Mouse (Mus musculus) adrenal gland (tissue): Measurements from ENCODE around the gene Fam43a.

Experiments used
- intact Hi-C: fragments of 180-260 bp; cut with DNase I; formaldehyde crosslinking; loops from one replicate; pipeline ENCODE4 v1.15.1; 2025
- long read RNA-seq, 2 experiments: library from polyadenylated mRNA; unstranded; transcript quantifications; one replicate each; pipeline ENCODE4 v2.0.0; 2020; ENCODE audit warnings: borderline replicate concordance in 1 of 2; ENCODE audit not compliant: insufficient replicate concordance in 1 of 2

The Fam43a gene
- long read RNA-seq, experiment 1, partial matches to known transcripts = 0 of 3 reads
- long read RNA-seq, experiment 1, other reads (novel, unspliced or antisense) = 0 of 3 reads
- long read RNA-seq, experiment 2, partial matches to known transcripts = 0 of 2 reads
- long read RNA-seq, experiment 2, other reads (novel, unspliced or antisense) = 0 of 2 reads

DNA sequence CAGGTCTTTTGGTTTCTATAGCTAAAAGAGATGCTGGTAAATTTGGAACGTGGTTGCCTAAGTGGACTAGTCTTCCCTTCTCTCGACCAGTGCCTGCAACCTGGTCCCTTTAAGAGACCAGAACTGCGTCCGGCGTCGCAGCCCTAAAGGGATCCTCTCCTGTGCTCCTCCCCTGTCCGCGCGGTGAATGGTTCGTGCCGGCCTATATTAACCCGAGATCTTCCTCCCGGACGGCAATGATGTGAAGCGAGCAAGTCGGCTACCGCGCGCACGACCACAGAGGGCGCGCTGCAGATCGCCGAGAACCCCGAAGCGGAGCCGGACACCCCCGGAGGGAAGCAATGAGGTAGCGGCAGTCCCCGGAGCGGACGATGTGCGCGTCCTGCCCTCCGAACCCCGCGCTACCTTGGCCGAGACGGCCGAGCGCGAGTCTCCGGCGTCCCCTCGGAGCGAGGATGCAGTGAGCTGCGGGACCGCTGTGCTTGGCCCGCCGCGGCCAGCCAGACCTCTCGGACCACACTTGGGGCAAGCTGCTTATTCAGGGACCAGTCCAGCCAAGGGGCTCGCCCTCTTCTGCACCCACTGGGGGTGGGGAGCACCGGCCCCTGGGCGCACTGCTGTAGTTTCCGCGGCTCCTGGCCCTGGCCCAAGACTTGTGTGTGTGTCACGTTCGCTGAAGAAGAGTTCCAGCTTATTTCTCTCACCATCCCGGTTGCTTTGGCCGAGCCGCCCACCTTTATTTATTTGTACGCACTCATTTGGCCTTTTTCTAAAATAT, at the start of gene Fam43a:
Gene Fam43a (plus strand): TSS at position 233 of the 778 bp plus-strand sequence.
- intact Hi-C loops = loop anchor here (5.0 to 10.0 kb wide), 5 partner anchors 65 to 755 kb away; no protein-coding TSS in a partner anchor

GRCm38 (mm10) chr16:30549966-30550747, 49.4 kb upstream of the Fam43a start:
- intact Hi-C loops = no loop called here

GRCm38 (mm10) chr16:30550748-30551192, 48.8 kb upstream of the Fam43a start, which contains the start of gene Tmem44:
TSS of gene Tmem44 (minus strand) at chr16:30550842.
- intact Hi-C loops = no loop called here

DNA sequence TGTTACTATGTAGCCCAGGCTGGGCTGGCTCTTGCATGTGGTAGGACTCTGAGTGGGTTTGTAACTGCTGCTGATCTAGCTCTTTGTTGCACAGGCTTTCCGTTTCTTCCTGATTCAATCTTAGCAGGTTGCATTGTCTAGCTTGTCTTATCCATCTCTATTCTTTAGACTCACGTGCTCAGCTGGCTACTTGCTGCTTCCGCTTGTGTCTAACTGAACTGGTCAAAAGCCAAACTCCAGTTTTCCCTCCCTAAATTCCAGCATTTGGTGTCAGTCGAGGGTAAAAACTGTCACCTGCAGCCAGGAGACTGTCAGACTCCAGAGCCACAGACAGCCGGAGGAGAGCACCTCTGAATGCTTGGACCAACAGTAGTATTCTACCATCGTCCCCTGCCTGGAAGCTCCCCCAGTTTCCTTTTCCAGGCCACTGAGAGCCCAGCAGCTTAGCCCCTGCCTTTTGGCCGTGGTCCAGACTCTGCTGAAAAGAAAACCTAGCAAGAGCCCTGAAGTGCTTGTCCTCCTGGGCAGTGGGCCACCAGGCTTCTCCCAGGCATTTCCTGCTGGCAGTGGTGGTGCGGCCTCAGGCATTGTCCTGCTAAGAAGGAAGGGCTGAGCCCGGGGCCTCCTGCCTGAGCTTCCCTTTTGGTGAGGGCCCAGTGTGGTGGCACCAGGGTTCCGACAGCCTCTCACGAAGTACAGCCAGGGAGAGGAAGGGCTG, 46.7 kb upstream of the Fam43a start:
- intact Hi-C loops = no loop called here

GRCm38 (mm10) chr16:30554109-30554508, 45.4 kb upstream of the Fam43a start:
- intact Hi-C loops = no loop called here

GRCm38 (mm10) chr16:30559312-30559992, 40.1 kb upstream of the Fam43a start:
- intact Hi-C loops = no loop called here

GRCm38 (mm10) chr16:30560601-30561000, 38.9 kb upstream of the Fam43a start:
- intact Hi-C loops = no loop called here

DNA sequence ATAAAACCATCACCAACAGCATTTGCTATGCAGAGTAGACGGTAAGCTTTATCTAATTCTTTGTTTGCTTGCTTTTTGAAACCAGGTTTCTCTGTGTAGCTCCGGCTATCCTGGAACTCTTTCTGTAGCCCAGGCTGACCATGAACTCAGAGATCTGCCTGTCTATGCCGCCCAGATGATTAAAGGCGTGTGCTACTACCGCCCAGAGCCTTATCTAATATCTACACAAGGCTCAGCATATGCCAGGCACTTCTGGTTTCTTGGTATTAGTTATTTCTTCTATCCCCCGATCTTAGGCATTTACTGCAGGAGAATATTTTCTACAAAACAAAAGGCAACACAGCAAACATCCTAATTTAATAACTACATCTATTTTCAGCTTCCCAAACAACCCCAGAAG, 33.9 kb upstream of the Fam43a start:
- intact Hi-C loops = no loop called here

- intact Hi-C loops = no loop called here
Measured at GRCm38 (mm10) chr16:30570173-30570572, 29.4 kb upstream of the Fam43a start.

DNA sequence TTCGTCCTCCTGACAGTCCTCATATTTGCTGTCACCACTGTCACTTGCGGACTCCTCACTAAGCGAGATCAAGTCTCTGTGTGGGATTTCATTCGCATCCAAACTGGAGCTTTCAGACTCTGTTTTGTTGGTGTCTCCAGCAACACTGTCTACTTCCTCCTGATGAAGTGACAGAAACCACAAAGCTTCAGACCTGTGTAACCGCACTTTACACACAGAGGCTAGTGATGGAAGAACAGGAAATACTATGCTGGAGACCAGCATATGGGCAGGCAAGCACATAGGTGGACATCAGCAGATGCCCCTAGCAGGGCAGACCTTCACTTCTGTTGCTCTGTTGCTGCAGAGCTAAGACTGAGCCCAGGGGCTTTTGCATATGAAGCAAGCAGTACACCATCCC, 28.1 kb upstream of the Fam43a start:
- intact Hi-C loops = no loop called here

DNA sequence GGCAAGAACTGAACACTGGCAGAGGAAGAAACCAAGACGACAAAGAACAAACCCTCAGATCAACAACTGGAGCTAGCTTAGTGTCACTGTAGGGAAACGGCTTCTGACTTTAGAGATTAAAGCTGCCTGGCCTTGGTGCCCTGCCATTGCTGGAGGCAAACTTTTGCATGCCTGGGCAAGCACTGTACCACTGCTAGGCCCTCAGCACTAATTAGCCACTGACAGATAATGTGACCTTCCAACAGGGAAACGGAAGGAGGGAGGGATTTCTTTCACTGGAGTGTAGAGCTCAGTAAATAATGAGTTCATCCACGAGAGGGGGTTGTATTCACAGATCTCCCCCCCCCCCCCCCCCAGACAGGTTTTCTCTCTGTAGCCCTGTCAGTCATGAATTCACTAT, 27.3 kb upstream of the Fam43a start:
- intact Hi-C loops = no loop called here

- intact Hi-C loops = no loop called here
Measured at GRCm38 (mm10) chr16:30575815-30576214, 23.7 kb upstream of the Fam43a start.

- intact Hi-C loops = no loop called here
Measured at GRCm38 (mm10) chr16:30576392-30576791, 23.1 kb upstream of the Fam43a start.

DNA sequence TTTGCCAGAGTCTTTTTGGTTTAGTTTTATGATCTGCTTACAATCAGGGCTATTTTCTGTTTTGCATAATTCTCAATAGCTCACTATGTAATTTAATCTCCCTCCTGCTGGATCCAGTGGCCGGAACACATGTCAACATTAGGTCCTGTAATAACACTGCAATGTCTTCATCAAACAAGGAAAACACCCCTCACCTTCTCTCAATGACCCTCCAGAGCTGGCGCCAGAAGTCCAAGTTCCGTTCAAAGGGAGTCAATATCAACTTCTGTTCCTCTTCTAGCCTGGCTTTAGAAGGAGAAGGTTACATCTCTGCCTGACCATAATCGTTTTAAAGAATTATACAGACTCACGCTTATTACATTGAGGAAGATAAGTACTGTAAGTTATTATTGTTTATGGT, 18.8 kb upstream of the Fam43a start:
- intact Hi-C loops = no loop called here

- intact Hi-C loops = no loop called here
Measured at GRCm38 (mm10) chr16:30586935-30587493, 12.5 kb upstream of the Fam43a start.

DNA sequence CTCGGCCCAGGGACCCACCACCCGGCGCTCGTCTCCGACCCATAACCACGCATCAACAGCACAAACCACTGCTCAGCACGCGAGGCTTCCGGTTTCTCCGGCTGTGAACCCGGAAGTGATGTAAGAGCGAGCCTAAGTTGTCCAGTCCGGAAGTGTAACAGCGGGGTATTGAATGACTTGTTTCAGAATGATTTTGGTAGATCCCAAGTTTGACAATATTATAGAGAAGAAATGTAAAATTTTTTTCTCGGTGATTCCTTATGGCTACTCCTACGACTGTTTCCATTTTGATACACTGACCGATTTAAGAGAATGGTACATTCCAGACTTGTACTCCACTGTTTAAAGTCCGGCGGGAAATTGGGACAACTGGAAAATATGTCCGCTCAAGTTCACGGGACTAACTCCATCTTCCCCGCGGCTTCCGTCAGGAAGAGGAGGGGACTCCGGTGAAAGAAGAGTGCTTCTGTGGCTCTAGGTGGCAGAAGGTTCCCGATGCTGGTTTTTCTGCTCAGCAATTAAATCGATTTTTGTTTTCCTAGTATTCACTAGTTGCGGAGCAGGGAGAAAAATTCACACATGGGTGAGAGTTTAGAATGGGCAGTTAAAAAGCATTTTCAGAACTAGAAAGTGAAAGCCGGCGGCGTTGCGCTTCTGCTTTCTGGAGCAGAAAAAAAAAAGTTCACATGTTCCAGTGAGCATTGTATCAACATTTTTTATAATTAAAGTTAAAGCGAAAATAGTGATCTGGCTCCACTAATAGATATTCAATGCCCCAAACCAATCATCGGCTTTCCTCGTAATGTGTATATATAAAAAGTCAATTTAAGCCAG, 11.8 kb upstream of the Fam43a start, which contains the start of gene Lsg1:
Gene Lsg1 (minus strand): TSS at position 99 of the 834 bp plus-strand sequence.
- intact Hi-C loops = no loop called here

- intact Hi-C loops = loop anchor here (10.0 kb wide), 1 partner anchor 764 kb away; no protein-coding TSS in a partner anchor
Measured at GRCm38 (mm10) chr16:30590264-30591209, 9.0 kb upstream of the Fam43a start.

GRCm38 (mm10) chr16:30591990-30592389, 7.5 kb upstream of the Fam43a start:
- intact Hi-C loops = loop anchor here (10.0 kb wide), 1 partner anchor 763 kb away; no protein-coding TSS in a partner anchor
